Mouse (Mus musculus): ENCODE measurements around the gene Sycp2l. TPM values are rescaled to one million over a fixed set of nuclear protein-coding genes. Genes with fewer than 3 reads are reported as not detected.

Sycp2l gene
- polyA plus RNA-seq, 1 experiment from 2014 or later, result not detected

DNA sequence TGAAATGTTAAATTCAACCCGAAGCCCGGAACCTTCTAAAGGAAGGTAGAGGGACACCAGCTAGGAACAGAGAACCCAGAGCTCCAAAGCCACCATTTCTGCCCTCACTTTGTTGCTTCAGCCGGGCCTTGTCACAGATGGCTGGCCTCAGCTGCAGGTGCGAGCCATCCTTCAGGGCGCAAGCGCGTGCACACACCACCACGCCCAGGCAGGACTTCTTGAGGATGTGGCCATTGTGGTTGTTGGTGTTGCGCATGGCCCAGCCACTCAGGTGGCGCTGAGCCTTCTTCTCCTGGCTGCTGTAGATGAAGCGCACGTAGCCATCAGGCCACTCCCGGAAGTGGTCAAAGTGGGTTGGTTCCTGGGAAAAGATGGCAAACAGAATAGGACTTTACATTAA is 8.6 kb upstream of the Sycp2l start:
- no peaks in the 10 kb centered on the region for H3K36me3 ChIP-seq (ENCODE audit: control insufficient read depth, insufficient read depth, low read length)
- no peak overlapping the region for H3K27ac ChIP-seq (ENCODE audit: low read depth, low read length)
- no peak overlapping the region for H3K4me2 ChIP-seq (replicated peaks; ENCODE audit: low read depth, low read length)
- no peak for ATAC-seq (ENCODE audit: low FRiP score, low TSS enrichment)
- no peaks in the 10 kb centered on the region for H3K27me3 ChIP-seq (ENCODE audit: control insufficient read depth, insufficient read depth, low read length)
- H3K9me3 ChIP-seq (ENCODE audit: control insufficient read depth, low read length), result no peaks in the 10 kb centered on the region
- H3K9ac ChIP-seq (ENCODE audit: low read depth, low read length), result no peak overlapping the region
- WGBS, result 89% methylated on average over 13 of the region's 13 CpGs
- no peaks in the 10 kb centered on the region for H3K4me1 ChIP-seq (ENCODE audit: control insufficient read depth, insufficient read depth, low read length)
- no peak overlapping the region for H3K4me3 ChIP-seq (ENCODE audit: low read length)

DNA sequence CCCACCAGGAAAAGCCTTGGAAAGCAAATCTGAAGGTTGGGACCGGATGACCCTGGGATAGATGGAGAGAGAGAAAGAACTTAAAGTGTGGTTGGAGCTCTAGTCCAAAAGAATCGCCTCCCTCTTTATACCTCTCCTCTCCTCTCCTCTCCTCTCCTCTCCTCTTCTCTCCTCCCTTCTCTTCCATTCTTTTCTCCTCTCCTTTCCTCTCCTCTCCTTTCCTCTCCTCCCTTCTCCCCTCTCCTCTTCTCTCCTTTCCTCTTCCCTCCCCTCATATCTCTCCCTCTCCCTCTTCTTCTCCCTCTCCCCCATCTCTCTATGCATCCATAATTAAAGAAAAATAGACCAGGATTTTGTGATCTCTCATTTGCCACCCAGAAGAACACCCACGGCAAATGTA is 3.2 kb upstream of the Sycp2l start, which contains the start of gene Gcm2:
Gene Gcm2, minus strand, starts transcription at position 101 of the 400 bp plus-strand sequence.
- Histone ChIP-seq H3K4me1 (ENCODE audit: control insufficient read depth, insufficient read depth, low read length) (no peaks in the 10 kb centered on the region), H3K9me3 (ENCODE audit: control insufficient read depth, low read length) (no peaks in the 10 kb centered on the region), H3K4me3 (ENCODE audit: low read length) (no peak within 1 kb of the TSS), H3K9ac (ENCODE audit: low read depth, low read length) (no peak within 1 kb of the TSS), H3K27me3 (ENCODE audit: control insufficient read depth, insufficient read depth, low read length) (no peaks in the 10 kb centered on the region; the same call in 1 of the 2 replicates), H3K27ac (ENCODE audit: low read depth, low read length) (no peak within 1 kb of the TSS), H3K4me2 (replicated peaks; ENCODE audit: low read depth, low read length) (no peak within 1 kb of the TSS), H3K36me3 (ENCODE audit: control insufficient read depth, insufficient read depth, low read length) (no peaks in the 10 kb centered on the region)
- ATAC-seq (ENCODE audit: low FRiP score, low TSS enrichment), result no peak
- 84% methylated on average over 3 of the region's 3 CpGs for WGBS

DNA sequence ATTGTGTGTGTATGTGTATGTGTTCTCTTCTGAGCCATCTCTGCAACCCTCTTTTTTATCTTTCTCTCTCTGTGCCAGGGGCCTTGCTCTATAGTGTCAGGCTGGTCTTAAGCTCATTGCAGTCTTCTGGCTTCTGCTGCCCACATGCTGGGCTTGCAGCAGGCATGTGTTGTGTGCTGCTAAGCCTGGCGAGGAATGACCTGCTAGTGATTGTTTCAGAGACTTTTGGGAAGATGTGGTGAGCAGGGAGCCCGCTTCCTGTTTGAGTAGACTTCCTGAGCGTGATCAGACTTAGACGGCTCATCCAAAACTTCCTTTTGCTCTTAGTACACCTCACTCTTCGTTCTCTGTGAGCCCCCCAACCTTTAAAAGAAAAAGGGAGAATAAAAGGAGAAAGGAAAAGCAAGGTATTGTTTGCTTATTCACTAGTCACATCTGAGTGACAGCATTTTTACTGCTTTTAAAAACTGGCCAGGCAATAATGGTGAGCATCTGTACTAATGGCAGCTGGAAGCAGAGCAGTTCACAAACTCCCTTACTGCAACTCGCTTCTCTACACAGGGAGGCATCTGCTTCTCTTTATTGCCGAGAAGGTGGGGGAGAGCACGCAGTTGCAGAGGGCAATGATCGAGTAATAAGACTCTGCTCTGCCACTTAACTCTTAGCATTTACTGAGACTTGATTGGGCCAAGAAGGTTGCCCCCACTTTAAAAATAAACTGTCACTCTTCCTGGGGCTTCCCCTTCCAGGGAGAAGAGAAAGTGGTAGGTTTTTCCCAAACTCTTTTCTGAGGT is 5.2 kb downstream of the Sycp2l start:
- Histone ChIP-seq H3K4me3 (ENCODE audit: low read length) (no peak overlapping the region), H3K27ac (ENCODE audit: low read depth, low read length) (no peak overlapping the region), H3K4me2 (replicated peaks; ENCODE audit: low read depth, low read length) (no peak overlapping the region), H3K36me3 (ENCODE audit: control insufficient read depth, insufficient read depth, low read length) (no peaks in the 10 kb centered on the region), H3K4me1 (ENCODE audit: control insufficient read depth, insufficient read depth, low read length) (no peaks in the 10 kb centered on the region), H3K9me3 (ENCODE audit: control insufficient read depth, low read length) (no peaks in the 10 kb centered on the region), H3K27me3 (ENCODE audit: control insufficient read depth, insufficient read depth, low read length) (no peaks in the 10 kb centered on the region; the same call in 1 of the 2 replicates), H3K9ac (ENCODE audit: low read depth, low read length) (no peak overlapping the region)
- WGBS, result 33% methylated on average over 9 of the region's 9 CpGs
- ATAC-seq (ENCODE audit: low FRiP score, low TSS enrichment), result no peak

DNA sequence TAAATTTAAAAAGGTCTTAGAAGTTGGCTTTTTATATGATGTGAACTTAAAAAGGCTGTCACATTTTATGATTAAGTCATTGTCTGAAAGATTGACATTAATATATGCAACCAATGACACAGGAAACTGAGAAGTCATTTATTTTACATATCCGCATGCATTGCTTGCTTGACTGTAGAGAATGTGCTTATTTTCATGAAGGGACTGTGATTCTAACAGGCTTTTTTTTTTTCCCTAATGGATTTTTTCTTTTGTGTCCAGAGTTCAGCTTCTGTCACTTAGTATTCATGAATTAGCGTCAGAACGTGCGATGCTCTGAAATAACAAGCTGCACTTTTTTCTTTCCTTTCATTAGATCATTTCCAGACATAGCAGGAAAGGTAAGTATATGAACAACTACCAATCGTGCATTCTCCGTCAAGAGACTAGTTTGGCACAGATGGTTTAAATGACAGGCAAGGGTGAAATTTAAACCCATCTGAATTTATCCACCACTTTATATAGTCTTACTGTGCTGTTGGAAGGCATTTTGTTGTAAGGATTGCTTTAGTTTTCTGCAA is 9.6 kb downstream of the Sycp2l start:
- Histone ChIP-seq H3K4me2 (replicated peaks; ENCODE audit: low read depth, low read length) (no peak overlapping the region), H3K9me3 (ENCODE audit: control insufficient read depth, low read length) (no peaks in the 10 kb centered on the region), H3K9ac (ENCODE audit: low read depth, low read length) (no peak overlapping the region), H3K4me1 (ENCODE audit: control insufficient read depth, insufficient read depth, low read length) (no peaks in the 10 kb centered on the region), H3K27me3 (ENCODE audit: control insufficient read depth, insufficient read depth, low read length) (no peaks in the 10 kb centered on the region), H3K4me3 (ENCODE audit: low read length) (no peak overlapping the region), H3K27ac (ENCODE audit: low read depth, low read length) (no peak overlapping the region), H3K36me3 (ENCODE audit: control insufficient read depth, insufficient read depth, low read length) (no peaks in the 10 kb centered on the region)
- WGBS, result 87% methylated on average over 6 of the region's 6 CpGs
- no peak for ATAC-seq (ENCODE audit: low FRiP score, low TSS enrichment)

DNA sequence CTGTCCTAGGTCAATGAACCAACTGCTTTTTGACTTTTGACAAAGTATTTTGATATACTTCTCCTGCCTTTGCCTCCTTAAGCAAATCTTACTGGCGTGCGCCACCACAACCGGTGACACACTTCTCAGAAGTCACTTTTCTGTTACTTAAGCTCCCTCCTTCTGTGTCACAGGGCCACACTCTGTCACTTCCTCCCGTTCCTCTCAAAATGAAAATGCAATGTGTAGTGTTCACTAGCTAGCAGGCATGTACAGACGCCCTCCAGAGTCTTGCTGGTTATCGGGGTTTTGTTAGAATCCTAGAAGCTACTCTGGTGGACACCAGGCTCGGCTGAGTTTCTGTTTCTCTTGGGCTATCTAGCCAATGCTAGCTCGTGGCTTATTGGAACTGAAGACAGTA is 14.2 kb downstream of the Sycp2l start:
- H3K27ac ChIP-seq (ENCODE audit: low read depth, low read length), result no peak overlapping the region
- H3K27me3 ChIP-seq (ENCODE audit: control insufficient read depth, insufficient read depth, low read length), result no peaks in the 10 kb centered on the region
- H3K4me2 ChIP-seq (replicated peaks; ENCODE audit: low read depth, low read length), result no peak overlapping the region
- H3K9me3 ChIP-seq (ENCODE audit: control insufficient read depth, low read length), result no peaks in the 10 kb centered on the region
- no peaks in the 10 kb centered on the region for H3K4me1 ChIP-seq (ENCODE audit: control insufficient read depth, insufficient read depth, low read length)
- H3K36me3 ChIP-seq (ENCODE audit: control insufficient read depth, insufficient read depth, low read length), result no peaks in the 10 kb centered on the region
- H3K9ac ChIP-seq (ENCODE audit: low read depth, low read length), result no peak overlapping the region
- ATAC-seq (ENCODE audit: low FRiP score, low TSS enrichment), result no peak
- WGBS, result 85% methylated on average over 8 of the region's 8 CpGs
- no peak overlapping the region for H3K4me3 ChIP-seq (ENCODE audit: low read length)

DNA sequence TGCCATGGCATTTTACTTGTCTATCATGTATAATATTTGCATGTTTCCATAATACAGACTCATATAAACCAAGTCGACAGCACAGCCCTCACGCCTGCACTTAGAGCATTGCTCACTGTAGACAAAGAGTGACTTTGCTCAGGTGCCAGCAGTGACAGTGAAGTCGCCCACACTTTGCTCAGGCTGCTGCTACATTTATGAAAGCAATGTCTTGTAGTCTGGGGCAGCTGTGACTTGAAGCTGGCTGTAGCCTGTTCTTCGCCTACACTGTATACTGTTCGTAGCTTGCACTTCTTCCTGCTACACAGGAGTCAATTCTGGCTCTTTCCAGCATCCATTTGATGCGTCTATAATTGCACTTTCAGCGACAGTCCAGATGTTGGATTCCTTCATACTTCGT is 15.0 kb downstream of the Sycp2l start:
- no peaks in the 10 kb centered on the region for H3K9me3 ChIP-seq (ENCODE audit: control insufficient read depth, low read length)
- H3K4me1 ChIP-seq (ENCODE audit: control insufficient read depth, insufficient read depth, low read length), result no peaks in the 10 kb centered on the region
- WGBS, result 94% methylated on average over 8 of the region's 8 CpGs
- H3K4me3 ChIP-seq (ENCODE audit: low read length), result no peak overlapping the region
- no peak overlapping the region for H3K4me2 ChIP-seq (replicated peaks; ENCODE audit: low read depth, low read length)
- no peaks in the 10 kb centered on the region for H3K27me3 ChIP-seq (ENCODE audit: control insufficient read depth, insufficient read depth, low read length)
- H3K36me3 ChIP-seq (ENCODE audit: control insufficient read depth, insufficient read depth, low read length), result no peaks in the 10 kb centered on the region
- ATAC-seq (ENCODE audit: low FRiP score, low TSS enrichment), result no peak
- H3K27ac ChIP-seq (ENCODE audit: low read depth, low read length), result no peak overlapping the region
- H3K9ac ChIP-seq (ENCODE audit: low read depth, low read length), result no peak overlapping the region

DNA sequence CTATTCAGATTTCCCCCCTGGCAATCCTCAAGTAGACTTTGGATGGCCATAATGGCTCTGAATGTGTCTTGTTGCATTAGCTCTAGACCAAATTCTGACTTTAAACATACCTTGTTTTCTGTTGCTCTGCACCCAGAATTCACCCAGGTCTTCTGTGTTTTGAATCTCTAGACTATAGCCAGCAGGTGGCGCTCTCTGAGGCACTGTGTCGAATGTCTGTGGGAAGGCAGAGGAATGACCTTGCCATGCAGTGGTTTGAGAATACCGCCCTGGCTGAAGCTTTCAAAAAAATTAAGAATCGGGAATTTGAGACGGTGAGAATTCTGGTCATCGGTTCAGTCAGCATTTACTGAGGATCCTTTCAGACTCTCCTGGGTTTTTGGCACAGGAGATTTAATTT is 20.8 kb downstream of the Sycp2l start:
- 13% methylated on average over 6 of the region's 6 CpGs for WGBS
- no peaks in the 10 kb centered on the region for H3K4me1 ChIP-seq (ENCODE audit: control insufficient read depth, insufficient read depth, low read length)

DNA sequence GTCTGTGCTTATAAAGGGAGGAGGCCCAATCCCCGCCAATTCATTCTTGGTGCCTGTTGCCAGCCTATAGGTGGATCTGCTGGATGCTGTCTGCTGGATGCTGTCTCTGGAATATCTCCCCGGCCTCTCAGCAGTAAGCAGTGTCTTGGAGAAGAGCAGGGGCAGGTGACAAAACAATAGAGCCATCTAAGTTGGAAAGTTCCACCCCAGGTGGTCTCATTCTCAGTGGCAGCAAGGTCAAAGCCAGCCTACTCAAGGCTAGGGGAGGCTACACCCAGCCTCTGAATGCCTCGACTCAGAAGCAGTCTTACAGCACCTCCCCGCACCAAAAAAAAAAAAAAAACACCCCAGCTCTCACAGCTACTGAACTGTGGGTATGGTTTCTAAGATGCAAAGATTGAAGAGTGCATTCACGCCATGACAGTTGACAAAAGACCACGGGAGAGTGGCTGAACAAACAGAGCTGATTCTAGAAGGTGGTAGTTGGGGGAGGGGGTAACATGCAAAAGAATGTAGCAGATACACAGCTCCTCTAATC is 31.4 kb downstream of the Sycp2l start:
- Histone ChIP-seq H3K4me3 (ENCODE audit: low read length) (no peak overlapping the region), H3K36me3 (ENCODE audit: control insufficient read depth, insufficient read depth, low read length) (no peaks in the 10 kb centered on the region), H3K9me3 (ENCODE audit: control insufficient read depth, low read length) (no peaks in the 10 kb centered on the region), H3K9ac (ENCODE audit: low read depth, low read length) (no peak overlapping the region), H3K27ac (ENCODE audit: low read depth, low read length) (no peak overlapping the region), H3K4me1 (ENCODE audit: control insufficient read depth, insufficient read depth, low read length) (no peaks in the 10 kb centered on the region), H3K4me2 (replicated peaks; ENCODE audit: low read depth, low read length) (no peak overlapping the region), H3K27me3 (ENCODE audit: control insufficient read depth, insufficient read depth, low read length) (no peaks in the 10 kb centered on the region)
- no peak for ATAC-seq (ENCODE audit: low FRiP score, low TSS enrichment)
- 71% methylated on average over 6 of the region's 6 CpGs for WGBS

More for the DNA sequence above, 20.8 kb downstream of the Sycp2l start:
- H3K36me3 ChIP-seq (ENCODE audit: control insufficient read depth, insufficient read depth, low read length), result no peaks in the 10 kb centered on the region
- no peaks in the 10 kb centered on the region for H3K9me3 ChIP-seq (ENCODE audit: control insufficient read depth, low read length)
- H3K27ac ChIP-seq (ENCODE audit: low read depth, low read length), result no peak overlapping the region
- H3K4me3 ChIP-seq (ENCODE audit: low read length), result no peak overlapping the region
- H3K9ac ChIP-seq (ENCODE audit: low read depth, low read length), result no peak overlapping the region
- no peak for ATAC-seq (ENCODE audit: low FRiP score, low TSS enrichment)
- no peak overlapping the region for H3K4me2 ChIP-seq (replicated peaks; ENCODE audit: low read depth, low read length)
- H3K27me3 ChIP-seq (ENCODE audit: control insufficient read depth, insufficient read depth, low read length), result no peaks in the 10 kb centered on the region

DNA sequence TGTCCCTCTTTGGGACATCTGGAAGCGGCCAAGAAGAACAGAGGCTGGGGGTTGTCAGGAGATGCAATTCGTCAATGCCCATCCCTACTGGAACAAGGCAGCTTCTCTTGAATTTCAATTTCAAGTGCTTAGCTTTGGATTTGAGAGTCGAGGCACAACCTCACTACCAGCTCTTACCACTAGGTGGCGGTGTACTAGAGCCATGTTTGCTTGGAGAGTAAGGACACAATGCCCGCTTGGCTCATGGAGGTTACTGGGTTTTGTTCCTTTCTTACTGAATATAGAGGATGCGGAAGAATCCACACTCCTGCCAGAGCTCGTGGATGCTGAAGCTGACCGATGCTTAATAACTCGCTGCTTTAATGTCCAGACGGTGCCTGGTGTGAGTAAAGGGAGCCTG is 32.2 kb downstream of the Sycp2l start:
- ATAC-seq (ENCODE audit: low FRiP score, low TSS enrichment), result no peak
- no peaks in the 10 kb centered on the region for H3K27me3 ChIP-seq (ENCODE audit: control insufficient read depth, insufficient read depth, low read length)
- no peaks in the 10 kb centered on the region for H3K9me3 ChIP-seq (ENCODE audit: control insufficient read depth, low read length)
- H3K4me3 ChIP-seq (ENCODE audit: low read length), result no peak overlapping the region
- no peaks in the 10 kb centered on the region for H3K4me1 ChIP-seq (ENCODE audit: control insufficient read depth, insufficient read depth, low read length)
- no peak overlapping the region for H3K4me2 ChIP-seq (replicated peaks; ENCODE audit: low read depth, low read length)
- H3K27ac ChIP-seq (ENCODE audit: low read depth, low read length), result no peak overlapping the region
- no peaks in the 10 kb centered on the region for H3K36me3 ChIP-seq (ENCODE audit: control insufficient read depth, insufficient read depth, low read length)
- no peak overlapping the region for H3K9ac ChIP-seq (ENCODE audit: low read depth, low read length)
- 84% methylated on average over 10 of the region's 10 CpGs for WGBS
